Mouse (Mus musculus) layer of hippocampus, postnatal 10 days (tissue): Measurements from ENCODE around the gene Hadha. TPM values are rescaled to one million over a fixed set of nuclear protein-coding genes. Genes with fewer than 3 reads are reported as not detected.

Experiments
- DNase-seq, 2 experiments: peaks; one replicate each; pipeline ENCODE4 v3.0.0; 2021; ENCODE audit warnings: low spot score in 2 of 2
- long read RNA-seq: library from polyadenylated mRNA; stranded (forward); transcript quantifications from one replicate; pipeline ENCODE4 v2.0.0, GENCODE M21; 2023
- total RNA-seq, 2 experiments: library from RNA; stranded (reverse); gene quantifications; 2 replicates each; pipeline ENCODE4 v1.2.3; 2021

The Hadha gene
- 10 to 100 TPM; 69.7 to 95.5 TPM for total RNA-seq
- long read RNA-seq, full-length matches to known transcripts, result 33 of 42 reads
- long read RNA-seq, partial matches to known transcripts, result 6 of 42 reads
- long read RNA-seq, other reads (novel, unspliced or antisense), result 3 of 42 reads

GRCm38 (mm10) chr5:30154474-30155394 is at the start of gene Hadha, which contains the start of gene Hadhb:
TSS of gene Hadha (minus strand) at chr5:30155162.
TSS of gene Hadhb (plus strand) at chr5:30155248.
- DNase-seq, result peak; percentile 94 to 96

DNA sequence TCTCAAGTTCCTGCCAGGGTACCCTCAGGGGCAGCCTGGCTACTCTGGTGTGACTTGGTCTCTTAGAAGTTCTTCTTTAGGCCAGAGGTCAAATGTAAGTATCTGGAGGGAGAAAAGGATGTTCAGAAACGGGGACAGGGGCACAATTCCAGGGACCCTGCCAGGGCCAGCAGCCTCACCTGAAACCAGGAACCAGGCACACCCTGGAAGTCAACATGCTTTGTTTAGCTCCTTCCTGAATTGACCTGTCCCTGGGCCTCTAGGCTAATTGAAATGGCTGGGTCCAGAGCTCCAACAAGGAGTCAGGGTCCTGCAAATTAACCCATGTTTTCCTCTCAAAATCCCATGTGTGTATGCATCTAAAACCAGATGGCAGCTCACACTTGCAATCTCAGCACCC is 49.5 kb upstream of the Hadha start:
- no peak for DNase-seq

- no peak for DNase-seq
These were observed 48.4 kb upstream of the Hadha start for GRCm38 (mm10) chr5:30203216-30203885.

- DNase-seq, result no peak
These were observed 47.3 kb upstream of the Hadha start for GRCm38 (mm10) chr5:30202221-30202620.

- DNase-seq, result peak; percentile 57 to 59
These were observed 46.6 kb upstream of the Hadha start for GRCm38 (mm10) chr5:30201521-30201920.

GRCm38 (mm10) chr5:30198257-30198656 is 43.3 kb upstream of the Hadha start:
- no peak for DNase-seq

GRCm38 (mm10) chr5:30195340-30195739 is 40.4 kb upstream of the Hadha start:
- no peak for DNase-seq

GRCm38 (mm10) chr5:30192452-30192851 is 37.5 kb upstream of the Hadha start:
- DNase-seq, result no peak

- no peak for DNase-seq
These were observed 32.9 kb upstream of the Hadha start for GRCm38 (mm10) chr5:30187687-30188485.

DNA sequence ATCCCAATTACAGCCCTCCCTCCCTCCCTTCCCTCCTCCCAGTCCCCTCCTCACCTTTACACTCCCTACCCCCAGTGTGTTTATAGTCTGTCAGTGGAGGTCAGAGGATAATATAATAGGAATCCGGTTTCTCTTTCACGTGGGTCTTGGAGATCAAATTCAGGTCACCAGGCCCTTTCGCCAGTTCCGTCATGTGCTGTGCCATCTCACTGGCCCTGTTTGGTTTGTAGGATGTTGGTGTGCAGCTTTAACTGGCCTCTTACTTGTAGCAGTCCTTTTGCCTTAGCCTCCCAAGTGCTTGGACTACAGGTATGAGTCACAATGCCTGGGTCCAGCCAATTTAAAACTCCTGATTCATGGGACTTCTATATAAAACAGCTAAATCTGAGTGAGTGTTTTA is 20.8 kb upstream of the Hadha start:
- no peak for DNase-seq

DNA sequence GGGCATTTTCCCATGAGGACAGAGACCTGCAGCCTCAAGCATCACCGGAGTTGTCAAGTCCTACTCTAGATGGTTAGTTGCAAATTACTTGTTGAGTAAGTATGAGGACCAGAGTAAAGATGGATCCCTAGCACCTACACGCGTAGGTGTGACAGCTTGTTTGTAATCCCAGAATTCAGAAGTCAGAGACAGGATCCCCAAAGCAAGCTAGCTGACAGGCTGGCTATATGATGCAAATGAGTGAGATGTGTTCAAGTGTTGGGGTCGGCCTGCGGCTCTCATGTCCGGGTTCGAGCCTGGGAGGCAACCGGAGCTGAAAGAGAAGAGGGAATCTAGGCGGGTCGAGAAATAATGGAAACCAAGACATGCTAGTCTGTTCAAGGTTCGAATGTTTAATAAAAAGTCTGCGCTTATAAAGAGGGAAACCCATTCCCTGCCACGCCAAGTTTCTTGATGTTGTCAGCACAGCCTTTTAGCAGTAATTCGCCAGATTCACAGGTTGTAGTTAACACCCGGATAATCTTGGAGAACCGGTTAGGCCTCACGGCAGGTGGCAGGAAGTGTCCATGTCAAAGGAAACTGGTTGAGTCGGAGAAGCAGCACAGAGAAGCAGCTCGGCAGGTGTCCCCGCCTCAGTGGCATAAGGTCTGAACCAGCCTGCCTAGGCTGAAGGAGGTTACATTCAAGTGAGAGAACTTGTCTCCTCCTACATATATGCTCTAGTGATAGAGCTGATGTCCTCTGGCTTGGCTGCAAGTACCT is 18.1 kb upstream of the Hadha start:
- DNase-seq, result no peak

GRCm38 (mm10) chr5:30172115-30172514 is 17.2 kb upstream of the Hadha start:
- DNase-seq, result no peak

- no peak for DNase-seq
These were observed 15.5 kb upstream of the Hadha start for GRCm38 (mm10) chr5:30170303-30170940.

DNA sequence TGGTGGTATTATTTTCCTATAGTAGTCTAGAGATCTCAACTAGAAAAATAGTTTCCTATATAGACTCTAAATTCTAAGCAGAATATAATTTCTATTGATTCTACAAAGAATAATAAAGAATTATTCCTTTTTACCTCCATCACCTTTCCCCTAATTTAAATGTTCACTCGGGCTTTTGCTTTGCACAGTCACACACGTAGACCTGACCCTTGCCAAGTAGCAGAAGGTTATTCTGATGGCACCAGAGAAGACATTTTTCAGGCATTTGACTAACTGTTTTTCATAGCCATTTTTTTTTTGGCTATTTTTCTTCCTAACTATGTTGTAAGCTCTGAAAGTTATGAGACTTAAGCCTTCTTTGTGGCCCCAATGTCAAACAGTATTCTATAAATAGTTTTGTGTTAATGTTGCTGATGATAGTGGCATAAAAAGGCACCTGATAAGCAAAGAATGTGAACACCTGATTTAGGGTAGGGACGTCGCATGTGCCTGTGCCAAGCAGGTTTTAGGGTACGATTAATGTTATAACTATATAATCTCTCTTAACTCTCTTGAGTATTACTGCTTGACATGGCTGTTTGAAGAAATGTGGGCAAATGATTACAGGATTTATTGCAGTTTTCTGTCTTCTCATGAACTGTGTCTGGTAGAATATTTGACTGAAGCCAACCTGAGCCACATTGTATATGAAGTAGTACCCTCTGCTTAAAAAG is 10.4 kb upstream of the Hadha start:
- DNase-seq, result no peak

DNA sequence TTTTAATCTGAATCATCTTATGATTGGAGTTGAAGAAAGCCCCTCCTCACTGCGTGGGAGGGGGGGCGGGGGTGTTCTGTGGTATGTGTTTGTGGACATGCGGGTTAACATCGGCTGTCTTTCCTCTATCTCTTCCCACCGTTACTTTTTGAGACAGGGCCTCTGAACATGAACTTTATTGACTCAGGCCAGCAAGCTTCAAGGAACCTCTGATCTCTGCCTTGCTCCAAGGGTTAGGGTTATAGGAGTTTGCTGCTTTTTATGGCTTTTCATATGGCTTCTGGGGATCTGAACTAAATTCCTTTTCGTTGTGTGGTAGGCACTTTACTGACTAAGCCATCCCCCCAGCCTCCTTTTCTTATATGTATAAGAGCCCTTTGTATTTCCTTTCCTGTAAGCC is 7.4 kb upstream of the Hadha start:
- DNase-seq, result no peak

GRCm38 (mm10) chr5:30161836-30162235 is 6.9 kb upstream of the Hadha start:
- DNase-seq, result no peak

- DNase-seq, result peak in 1 of 2 experiments; percentile 20
These were observed 4.6 kb upstream of the Hadha start for GRCm38 (mm10) chr5:30159601-30160000.

DNA sequence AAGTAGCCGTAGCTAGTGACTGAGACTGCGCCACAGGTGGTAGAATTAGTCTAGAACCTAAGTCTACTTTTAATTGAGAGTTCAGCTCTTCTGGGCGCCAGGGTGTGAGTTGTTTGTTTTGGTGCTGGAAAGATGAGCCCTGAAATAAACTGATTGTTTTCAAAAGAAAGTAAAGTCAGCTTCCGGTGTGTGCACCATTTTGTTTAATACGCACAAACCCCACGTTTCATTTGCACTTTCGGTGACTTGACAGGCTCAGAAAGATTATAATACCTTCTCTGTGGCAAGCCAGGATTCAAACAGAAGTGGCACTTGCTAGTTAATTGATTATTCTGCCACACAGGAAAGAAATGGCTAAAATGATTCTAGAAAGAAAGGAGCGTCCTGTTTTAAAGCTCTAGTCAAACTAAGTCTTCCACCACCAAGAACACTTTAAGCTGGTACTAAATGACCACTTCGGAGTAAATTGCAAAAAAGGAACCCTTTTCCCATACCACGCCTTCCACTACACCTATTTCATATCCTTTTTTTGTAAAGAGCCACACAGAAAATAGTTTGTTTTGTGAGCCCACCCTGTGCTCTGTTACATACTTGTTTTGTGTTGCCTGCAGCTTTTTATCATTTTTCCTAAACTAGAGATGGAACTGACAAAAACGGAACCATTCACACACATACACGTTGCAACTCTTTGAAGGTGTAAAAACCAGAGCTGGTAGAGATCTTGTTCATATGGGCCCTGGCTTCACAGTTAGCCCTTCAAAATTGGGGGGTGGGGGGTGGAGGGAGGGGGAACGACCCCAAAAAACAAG is 1.1 kb upstream of the Hadha start:
- no peak for DNase-seq

GRCm38 (mm10) chr5:30155395-30155792 is 432 bp upstream of the Hadha start:
- DNase-seq, result no peak
